Mouse (Mus musculus) lung, postnatal 0 days (tissue): ENCODE measurements around the gene Dclk3. TPM values are rescaled to one million over a fixed set of nuclear protein-coding genes. Genes with fewer than 3 reads are reported as not detected.

Source experiments
- ATAC-seq: fragments of 200-750 bp; cut with Nextera tagmentation; 2 replicates; pipeline ENCODE4 v1.8.0; 2017; ENCODE audit warnings: moderate library complexity
- DNase-seq: peaks from one replicate; pipeline ENCODE4 v3.0.0-alpha.2; 2016; ENCODE audit warnings: low spot score
- H3K27ac ChIP-seq: fragments of 300-500 bp; sonication (generic); 2 replicates; pipeline ENCODE4 v1.5.1; 2014; ENCODE audit warnings: antibody characterized with exemption, mild to moderate bottlenecking, low read length, mixed read lengths
- H3K27me3 ChIP-seq: fragments of 300-500 bp; sonication (generic); replicated peaks from 2 replicates; pipeline ENCODE4 v1.6.1; 2014; ENCODE audit warnings: low read length, mixed read lengths; ENCODE audit not compliant: insufficient read depth
- H3K36me3 ChIP-seq: fragments of 300-500 bp; sonication (generic); 2 replicates; pipeline ENCODE4 v1.6.1; 2014; ENCODE audit warnings: low read length, mixed read lengths; ENCODE audit not compliant: insufficient read depth
- H3K4me1 ChIP-seq: fragments of 300-500 bp; sonication (generic); 2 replicates; pipeline ENCODE4 v1.6.1; 2014; ENCODE audit warnings: antibody characterized with exemption, low read depth, low read length, mixed read lengths; ENCODE audit not compliant: insufficient read depth
- H3K4me2 ChIP-seq: fragments of 300-500 bp; sonication (generic); replicated peaks from 2 replicates; pipeline ENCODE4 v1.6.1; 2014; ENCODE audit warnings: low read depth, mild to moderate bottlenecking, low read length, moderate library complexity, mixed read lengths
- H3K4me3 ChIP-seq: fragments of 300-500 bp; sonication (generic); 2 replicates; pipeline ENCODE4 v1.5.1; 2014; ENCODE audit warnings: low read depth, low read length
- H3K9ac ChIP-seq: fragments of 300-500 bp; sonication (generic); replicated peaks from 2 replicates; pipeline ENCODE4 v1.6.1; 2014; ENCODE audit warnings: low read depth, mild to moderate bottlenecking
- H3K9me3 ChIP-seq: fragments of 300-500 bp; sonication (generic); 2 replicates; pipeline ENCODE4 v1.6.1; 2016; ENCODE audit warnings: low read length, mixed read lengths
- CTCF ChIP-seq: IDR thresholded peaks from 2 replicates; pipeline ENCODE4 v1.5.1; 2016; ENCODE audit warnings: antibody characterized with exemption, mild to moderate bottlenecking
- EP300 ChIP-seq: IDR thresholded peaks from 2 replicates; pipeline ENCODE4 v1.6.1; 2016; ENCODE audit warnings: antibody characterized with exemption, mild to moderate bottlenecking, control low read depth
- WGBS: fragments of 180-500 bp; shearing (Covaris S2); extraction: QIAGEN DNeasy Blood & Tissue Kit; methylation state at CpG from one replicate; pipeline ENCODE4 v1.1.7; 2014; 5-methylcytosine and 5-hydroxymethylcytosine counted together
- polyA plus RNA-seq: library from polyadenylated mRNA; unstranded; fragments of >200 nt; fragmentation: Nextera tagmentation; extraction: Ambion mirVana; gene quantifications from 2 replicates; pipeline ENCODE4 v1.2.1, GENCODE M21; 2015

Gene Dclk3
- polyA plus RNA-seq, 1 experiment from 2014 or later, result 0.13 TPM

DNA sequence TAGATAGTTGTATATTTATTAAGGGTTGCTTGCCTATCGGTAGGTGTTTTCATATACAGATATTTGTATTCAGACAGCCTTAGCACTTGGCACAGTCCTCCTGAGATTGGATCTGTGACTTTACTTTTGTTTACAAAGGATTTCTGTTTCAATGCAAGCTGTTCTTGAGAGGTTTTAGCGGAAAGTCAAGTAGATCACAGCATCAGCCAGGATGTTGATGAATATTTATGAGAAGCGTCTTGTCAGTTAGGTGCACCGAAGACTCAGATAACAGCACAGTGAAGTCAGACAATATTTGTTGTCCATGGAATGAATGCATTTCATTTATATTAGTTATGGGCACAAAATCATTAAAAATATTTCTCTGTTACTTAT is 19.0 kb downstream of the Dclk3 start:
- Histone ChIP-seq H3K4me2 (no peak overlapping the region), H3K4me1 (no peaks in the 10 kb centered on the region), H3K36me3 (no peaks in the 10 kb centered on the region), H3K27ac (no peak overlapping the region), H3K27me3 (no peaks in the 10 kb centered on the region), H3K9ac (no peak overlapping the region), H3K9me3 (no peaks in the 10 kb centered on the region), H3K4me3 (no peak overlapping the region)
- ATAC-seq (no peak), DNase-seq (no peak)
- 69% methylated on average over 4 of the region's 4 CpGs for WGBS
- no peak for TF ChIP-seq EP300
- no peak for TF ChIP-seq CTCF

DNA sequence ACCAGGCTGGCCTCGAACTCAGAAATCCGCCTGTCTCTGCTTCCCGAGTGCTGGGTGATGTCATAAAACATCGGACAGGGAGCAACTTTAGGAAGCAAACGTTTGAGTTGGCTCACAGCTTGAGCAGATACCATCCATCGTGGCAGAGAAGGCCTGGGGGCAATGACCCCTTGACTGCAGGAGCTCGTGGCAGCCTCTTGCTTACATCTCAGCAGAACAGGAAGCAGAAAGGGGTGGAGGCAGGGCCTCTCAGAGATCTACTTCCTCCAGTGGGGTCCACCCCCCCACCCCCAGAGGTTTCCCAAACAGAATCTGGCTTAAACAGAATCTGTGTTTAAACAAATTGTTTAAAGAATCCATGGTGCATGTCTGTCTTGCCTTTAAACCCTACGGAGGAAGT is 20.6 kb downstream of the Dclk3 start:
- Histone ChIP-seq H3K9me3 (no peaks in the 10 kb centered on the region), H3K4me1 (no peaks in the 10 kb centered on the region), H3K27me3 (no peaks in the 10 kb centered on the region), H3K27ac (no peak overlapping the region), H3K4me3 (no peak overlapping the region), H3K4me2 (no peak overlapping the region), H3K36me3 (no peaks in the 10 kb centered on the region), H3K9ac (no peak overlapping the region)
- ATAC-seq (no peak), DNase-seq (no peak)
- TF ChIP-seq CTCF, result no peak
- TF ChIP-seq EP300, result no peak
- WGBS, result 50% methylated on average over 8 of the region's 8 CpGs

GRCm38 (mm10) chr9:111460201-111460814 is 21.4 kb downstream of the Dclk3 start:
- H3K36me3 ChIP-seq, result no peaks in the 10 kb centered on the region
- no peaks in the 10 kb centered on the region for H3K27me3 ChIP-seq
- no peaks in the 10 kb centered on the region for H3K4me1 ChIP-seq
- H3K9me3 ChIP-seq, result no peaks in the 10 kb centered on the region
- no peak overlapping the region for H3K9ac ChIP-seq
- no peak overlapping the region for H3K4me2 ChIP-seq
- no peak for DNase-seq
- no peak overlapping the region for H3K27ac ChIP-seq
- H3K4me3 ChIP-seq, result no peak overlapping the region
- 27% methylated on average over 6 of the region's 6 CpGs for WGBS
- no peak for TF ChIP-seq CTCF
- TF ChIP-seq EP300, result no peak
- no peak for ATAC-seq

- DNase-seq (no peak), ATAC-seq (no peak)
- no peak overlapping the region for H3K4me2 ChIP-seq
- H3K9me3 ChIP-seq, result no peaks in the 10 kb centered on the region
- no peak overlapping the region for H3K4me3 ChIP-seq
- no peaks in the 10 kb centered on the region for H3K4me1 ChIP-seq
- no peak overlapping the region for H3K27ac ChIP-seq
- 71% methylated on average over 10 of the region's 10 CpGs for WGBS
- TF ChIP-seq EP300 (no peak), CTCF (no peak)
- no peaks in the 10 kb centered on the region for H3K36me3 ChIP-seq
- no peaks in the 10 kb centered on the region for H3K27me3 ChIP-seq
- no peak overlapping the region for H3K9ac ChIP-seq
Observed at GRCm38 (mm10) chr9:111461415-111462103, 22.7 kb downstream of the Dclk3 start.

- H3K27ac ChIP-seq, result no peak overlapping the region
- TF ChIP-seq CTCF (no peak), EP300 (no peak)
- H3K9me3 ChIP-seq, result no peaks in the 10 kb centered on the region
- no peak overlapping the region for H3K4me3 ChIP-seq
- H3K27me3 ChIP-seq, result no peaks in the 10 kb centered on the region
- no peaks in the 10 kb centered on the region for H3K4me1 ChIP-seq
- H3K36me3 ChIP-seq, result no peaks in the 10 kb centered on the region
- WGBS, result 87% methylated on average over 6 of the region's 6 CpGs
- H3K4me2 ChIP-seq, result no peak overlapping the region
- no peak for ATAC-seq
- no peak overlapping the region for H3K9ac ChIP-seq
- DNase-seq, result no peak
Observed at GRCm38 (mm10) chr9:111465666-111466065, 26.8 kb downstream of the Dclk3 start.

DNA sequence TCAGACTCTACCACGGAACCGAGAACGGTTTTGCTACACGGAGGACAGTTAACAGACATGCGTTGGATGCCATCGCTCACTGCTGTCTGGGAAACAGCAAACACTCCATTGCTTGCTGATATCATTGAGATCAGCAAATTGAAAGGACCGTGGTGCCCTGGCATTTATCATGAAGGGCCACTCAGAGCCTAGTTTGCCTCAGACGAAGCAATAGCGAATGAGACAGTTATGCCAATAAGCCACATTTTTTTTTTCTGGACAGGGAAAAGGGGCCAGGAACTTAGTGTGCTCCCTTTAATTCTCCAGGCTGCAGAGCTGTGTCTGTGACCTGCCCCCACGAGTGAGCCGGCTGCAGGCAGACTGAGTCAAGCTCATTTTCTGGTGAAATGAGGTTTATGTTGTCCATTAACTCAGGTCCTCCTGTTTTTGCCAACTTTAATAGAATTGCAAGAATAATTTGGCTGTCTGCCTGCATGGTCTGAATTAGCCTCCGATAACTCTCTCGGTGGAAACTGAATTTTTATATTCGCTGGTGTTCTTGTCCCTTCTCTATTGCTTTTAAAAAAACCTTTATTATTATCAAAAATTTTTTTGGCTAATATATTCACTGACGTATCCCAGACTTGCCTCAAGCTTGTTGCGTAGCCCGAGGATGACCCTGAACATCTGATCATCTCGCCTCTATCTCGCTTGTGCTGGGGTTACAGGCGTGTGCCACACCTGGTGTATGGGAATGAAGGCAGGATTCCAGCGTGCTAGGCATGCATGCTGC is 35.0 kb downstream of the Dclk3 start:
- ATAC-seq (no peak), DNase-seq (no peak)
- TF ChIP-seq EP300 (no peak), CTCF (no peak)
- no peak overlapping the region for H3K27ac ChIP-seq
- H3K4me2 ChIP-seq, result no peak overlapping the region
- no peaks in the 10 kb centered on the region for H3K4me1 ChIP-seq
- 62% methylated on average over 21 of the region's 21 CpGs for WGBS
- no peak overlapping the region for H3K9ac ChIP-seq
- no peaks in the 10 kb centered on the region for H3K9me3 ChIP-seq
- H3K36me3 ChIP-seq, result no peaks in the 10 kb centered on the region
- H3K27me3 ChIP-seq, result no peaks in the 10 kb centered on the region
- no peak overlapping the region for H3K4me3 ChIP-seq
